Mouse (Mus musculus) G1E (cell line): ENCODE data around the gene Abat.

Source experiments
- CTCF ChIP-seq: IDR thresholded peaks from 2 replicates; pipeline ENCODE4 v1.5.1; 2012; ENCODE audit warnings: low read depth, low read length, inconsistent platforms, mixed read lengths
- TAL1 ChIP-seq: conservative IDR thresholded peaks from 2 replicates; pipeline ENCODE4 v1.6.1; 2012; ENCODE audit warnings: low read depth, low read length, inconsistent platforms, mixed read lengths

DNA sequence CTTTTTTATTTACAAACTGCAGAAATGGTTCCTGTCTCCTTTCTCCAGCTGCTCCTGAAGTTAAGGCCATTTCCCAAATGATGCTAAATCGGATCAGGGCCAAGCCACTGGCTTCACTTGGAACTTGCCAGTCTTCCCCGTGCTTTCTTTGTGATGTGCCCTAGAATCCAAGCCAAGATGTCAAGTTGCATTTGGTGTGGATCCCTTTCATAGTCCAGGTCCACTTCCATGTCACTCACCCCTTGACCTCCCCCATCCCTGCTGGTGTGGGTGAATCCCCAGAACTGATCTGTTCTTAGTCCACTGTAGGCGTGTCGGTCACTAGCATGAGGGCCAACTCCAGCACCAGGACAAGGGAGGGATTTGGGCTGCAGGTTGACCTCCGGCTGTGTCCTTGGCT lies 84.3 kb downstream of the Abat start:
- no peak for TF ChIP-seq TAL1
- no peak for TF ChIP-seq CTCF
